In genomic region chr8:84027449-84027848, GRCm38 (mm10) we compare ENCODE assay signal across 20 mouse cellular contexts. TPM values are rescaled to one million over a fixed set of nuclear protein-coding genes. Genes with fewer than 3 reads are reported as not detected.
A peak's percentile ranks its signal among the peaks of the same experiment; 100 is the strongest.
DNase-seq lines count a peak whose midpoint lies in the region; ATAC-seq and TF ChIP-seq lines count a peak whose summit lies in the region.
"Had no signal": no experiment of that assay in that cellular context is flagged by ENCODE, and none has a peak within 500 bp of the region (broad histone marks: within the 10 kb centered on the region; RNA-seq: fewer than 3 reads in every experiment).

No protein-coding gene starts in this region.

- peaks cover 4% of the 10 kb centered on the region for H3K4me1 ChIP-seq in liver, postnatal 0 days (ENCODE audit: insufficient read depth)
- H3K4me1 ChIP-seq in liver, embryonic 12.5 days, result peaks cover 18% of the 10 kb centered on the region
- peaks cover 12% of the 10 kb centered on the region; the same call in 1 of the 2 replicates for H3K4me1 ChIP-seq in intestine, postnatal 0 days (replicated peaks; ENCODE audit: control insufficient read depth, insufficient read depth, low read length)

- peaks cover 43% of the 10 kb centered on the region for H3K27me3 ChIP-seq in liver, postnatal 0 days (ENCODE audit: insufficient read depth, low read length)
- H3K27me3 ChIP-seq in liver, embryonic 12.5 days (replicated peaks), result peaks cover 74% of the 10 kb centered on the region
- peaks cover 7% of the 10 kb centered on the region; the same call in 1 of the 2 replicates for H3K27me3 ChIP-seq in intestine, postnatal 0 days (replicated peaks; ENCODE audit: control insufficient read depth, insufficient read depth, low read length)

- H3K9ac ChIP-seq in liver, postnatal 0 days (replicated peaks), result no peak overlapping the region
- H3K9ac ChIP-seq in liver, embryonic 12.5 days, result no peak overlapping the region
- no peak overlapping the region for H3K9ac ChIP-seq in intestine, postnatal 0 days (ENCODE audit: low read depth, low read length)
- H3K9ac ChIP-seq: heart, embryonic 12.5 days had no signal

- no peaks in the 10 kb centered on the region for H3K36me3 ChIP-seq in liver, postnatal 0 days (replicated peaks; ENCODE audit: insufficient read depth, low read length)
- no peaks in the 10 kb centered on the region for H3K36me3 ChIP-seq in liver, embryonic 12.5 days
- H3K36me3 ChIP-seq in intestine, postnatal 0 days (ENCODE audit: control insufficient read depth, insufficient read depth), result no peaks in the 10 kb centered on the region
- H3K36me3 ChIP-seq: hindbrain, embryonic 10.5 days had no signal

- no peak overlapping the region for H3K27ac ChIP-seq in liver, postnatal 0 days (ENCODE audit: low read depth)
- H3K27ac ChIP-seq in liver, embryonic 12.5 days, result no peak overlapping the region
- no peak overlapping the region for H3K27ac ChIP-seq in intestine, postnatal 0 days (ENCODE audit: low read depth, low read length)
- H3K27ac ChIP-seq: hindbrain, embryonic 10.5 days; macrophage had no signal

- 14% methylated on average over 10 of the region's 10 CpGs for WGBS in liver, postnatal 0 days (ENCODE audit: insufficient replicate concordance)
- 11% methylated on average over 10 of the region's 10 CpGs for WGBS in liver, embryonic 12.5 days (ENCODE audit: insufficient replicate concordance)
- WGBS in intestine, postnatal 0 days, result 21% methylated on average over 10 of the region's 10 CpGs

- TF ChIP-seq EP300 in liver, postnatal 0 days (IDR thresholded peaks at IDR 0.05; ENCODE audit: low read depth), result no peak

- H3K9me3 ChIP-seq in liver, postnatal 0 days (ENCODE audit: low read length), result no peaks in the 10 kb centered on the region
- no peaks in the 10 kb centered on the region for H3K9me3 ChIP-seq in liver, embryonic 12.5 days (replicated peaks)
- no peaks in the 10 kb centered on the region for H3K9me3 ChIP-seq in intestine, postnatal 0 days (ENCODE audit: control insufficient read depth)
- H3K9me3 ChIP-seq: heart, embryonic 12.5 days; hindbrain, embryonic 10.5 days had no signal

- H3K4me2 ChIP-seq in liver, postnatal 0 days (ENCODE audit: low read depth, low read length), result no peak overlapping the region
- no peak overlapping the region for H3K4me2 ChIP-seq in liver, embryonic 12.5 days
- no peak overlapping the region for H3K4me2 ChIP-seq in intestine, postnatal 0 days (replicated peaks; ENCODE audit: low read depth)
- H3K4me2 ChIP-seq: heart, embryonic 12.5 days; liver, embryonic 11.5 days had no signal

- no peak overlapping the region for H3K4me3 ChIP-seq in liver, postnatal 0 days (ENCODE audit: low read depth, low read length)
- no peak overlapping the region for H3K4me3 ChIP-seq in liver, embryonic 12.5 days
- no peak overlapping the region for H3K4me3 ChIP-seq in intestine, postnatal 0 days (ENCODE audit: low read depth, low read length)
- H3K4me3 ChIP-seq: erythroblast, embryonic 14.5 days; heart, embryonic 12.5 days had no signal

- DNase-seq in liver, postnatal 0 days, result peak; percentile 42
- peak; percentile 35 for DNase-seq in CD4-positive helper T cell, adult 2 months (ENCODE audit: low read depth, low spot score)
- DNase-seq in R1 (ENCODE audit: low read depth, low spot score), result peak; percentile 86
- DNase-seq in cerebellum, postnatal 14 days, result no peak
- no peak for DNase-seq in MN1 (ENCODE audit: low spot score)
- DNase-seq: cerebellum, adult 2 months; gastrocnemius, postnatal 25 days; kidney, adult 18-20 months; thymus, adult 18-20 months had no signal

- ATAC-seq in liver, postnatal 0 days, result no peak
- no peak for ATAC-seq in liver, embryonic 12.5 days
- peak; percentile 46 for ATAC-seq in inflammation-experienced regulatory T-cells, adult 6 months
- no peak for ATAC-seq in intestine, postnatal 0 days
- ATAC-seq: midbrain, embryonic 16.5 days had no signal

- no peak for TF ChIP-seq CTCF in liver, postnatal 0 days (IDR thresholded peaks at IDR 0.05; ENCODE audit: low read depth)
- no peak for TF ChIP-seq CTCF in intestine, postnatal 0 days (IDR thresholded peaks at IDR 0.05; ENCODE audit: low read depth)

RNA-seq across cellular contexts. Expression of gene Palm3, which starts 6.2 kb away (rescaled TPM):
- polyA plus RNA-seq in liver, postnatal 0 days (2015; fragmentation: Nextera tagmentation; extraction: Ambion mirVana), result 0.04 TPM in 1 of 2 replicates, not detected in the other
- polyA plus RNA-seq in liver, embryonic 12.5 days (2016; fragmentation: Nextera tagmentation; extraction: Ambion mirVana), result 0.36 and 0.66 TPM in 2 replicates
- polyA plus RNA-seq in inflammation-experienced regulatory T-cells, adult 6 months (2017; shearing (Covaris generic)), result 1 to 10 TPM; 1.6 to 3.7 (median 2.8) TPM
- polyA plus RNA-seq in intestine, postnatal 0 days (2015; fragmentation: Nextera tagmentation; extraction: Ambion mirVana), result 0.30 and 0.39 TPM in 2 replicates
- polyA plus RNA-seq: erythroblast, embryonic 14.5 days; large intestine, adult 2 months had no signal

RNA-seq across cellular contexts. Expression of gene Il27ra, which starts 14.9 kb away (rescaled TPM):
- polyA plus RNA-seq in liver, postnatal 0 days (2015; fragmentation: Nextera tagmentation; extraction: Ambion mirVana), result 0.76 and 0.88 TPM in 2 replicates
- 1.5 and 1.6 TPM in 2 replicates for polyA plus RNA-seq in liver, embryonic 12.5 days (2016; fragmentation: Nextera tagmentation; extraction: Ambion mirVana)
- 100 to 1,000 TPM; 188 to 350 (median 272) TPM for polyA plus RNA-seq in inflammation-experienced regulatory T-cells, adult 6 months (2017; shearing (Covaris generic))
- 0.29 and 0.31 TPM in 2 replicates for polyA plus RNA-seq in intestine, postnatal 0 days (2015; fragmentation: Nextera tagmentation; extraction: Ambion mirVana)

RNA-seq across cellular contexts. Expression of gene 2210011C24Rik, which starts 15.5 kb away (rescaled TPM):
- 0.40 TPM in 1 of 2 replicates, not detected in the other for polyA plus RNA-seq in liver, postnatal 0 days (2015; fragmentation: Nextera tagmentation; extraction: Ambion mirVana)
- not detected in 2 replicates for polyA plus RNA-seq in liver, embryonic 12.5 days (2016; fragmentation: Nextera tagmentation; extraction: Ambion mirVana)
- 1 to 10 TPM in 2 of 3 experiments, not detected in 1; 1.2 to 2.5 TPM for polyA plus RNA-seq in inflammation-experienced regulatory T-cells, adult 6 months (2017; shearing (Covaris generic))
- polyA plus RNA-seq in intestine, postnatal 0 days (2015; fragmentation: Nextera tagmentation; extraction: Ambion mirVana), result 4.5 and 4.7 TPM in 2 replicates
- polyA plus RNA-seq: erythroblast, embryonic 14.5 days; heart, embryonic 12.5 days; hindbrain, embryonic 10.5 days; liver, embryonic 11.5 days had no signal

RNA-seq across cellular contexts. Expression of gene Rln3, which starts 17.4 kb away (rescaled TPM):
- 0.18 TPM in 1 of 2 replicates, not detected in the other for polyA plus RNA-seq in liver, postnatal 0 days (2015; fragmentation: Nextera tagmentation; extraction: Ambion mirVana)
- polyA plus RNA-seq in liver, embryonic 12.5 days (2016; fragmentation: Nextera tagmentation; extraction: Ambion mirVana), result not detected in 2 replicates
- 10 to 100 TPM; 21.2 to 34.2 (median 31.9) TPM for polyA plus RNA-seq in inflammation-experienced regulatory T-cells, adult 6 months (2017; shearing (Covaris generic))
- polyA plus RNA-seq in intestine, postnatal 0 days (2015; fragmentation: Nextera tagmentation; extraction: Ambion mirVana), result 0.42 TPM in 1 of 2 replicates, not detected in the other
- polyA plus RNA-seq: erythroblast, embryonic 14.5 days; frontal cortex, adult 2 months; heart, embryonic 12.5 days; liver, embryonic 11.5 days; macrophage had no signal

RNA-seq across cellular contexts. Expression of gene 1700067K01Rik, which starts 26.1 kb away (rescaled TPM):
- polyA plus RNA-seq in liver, postnatal 0 days (2015; fragmentation: Nextera tagmentation; extraction: Ambion mirVana), result 0.87 and 0.99 TPM in 2 replicates
- 0.41 and 0.63 TPM in 2 replicates for polyA plus RNA-seq in liver, embryonic 12.5 days (2016; fragmentation: Nextera tagmentation; extraction: Ambion mirVana)
- polyA plus RNA-seq in inflammation-experienced regulatory T-cells, adult 6 months (2017; shearing (Covaris generic)), result under 1 TPM in 2 of 3 experiments, not detected in 1; 0.51 to 0.70 TPM
- polyA plus RNA-seq in intestine, postnatal 0 days (2015; fragmentation: Nextera tagmentation; extraction: Ambion mirVana), result 0.68 and 0.86 TPM in 2 replicates
- polyA plus RNA-seq: frontal cortex, adult 2 months; macrophage had no signal

Comparison
In these comparisons a context has a peak if more than half of its experiments do, and no peak if none do; other contexts are left out.
1. DNase-seq: peak in liver, postnatal 0 days (single experiment), CD4-positive helper T cell, adult 2 months (single experiment) and R1 (single experiment); none in cerebellum, postnatal 14 days (0 of 2) and MN1 (single experiment).
2. RNA of gene Il27ra, which starts 14.9 kb away (polyA plus RNA-seq): 188 to 350 TPM in inflammation-experienced regulatory T-cells, adult 6 months; 1.5 to 1.6 TPM in liver, embryonic 12.5 days, 0.76 to 0.88 TPM in liver, postnatal 0 days and 0.29 to 0.31 TPM in intestine, postnatal 0 days; every median in the first group is over 10 times any median in the second.